Mouse (Mus musculus) G1E (cell line): ENCODE measurements around the gene Gnb3.

Experiments
- CTCF ChIP-seq: IDR thresholded peaks from 2 replicates; pipeline ENCODE4 v1.5.1; 2012; ENCODE audit warnings: low read depth, low read length, inconsistent platforms, mixed read lengths
- GATA1 ChIP-seq: IDR thresholded peaks from 2 replicates; pipeline ENCODE4 v1.6.1; 2012; ENCODE audit warnings: borderline replicate concordance, low read length, inconsistent platforms, mixed read lengths
- TAL1 ChIP-seq: conservative IDR thresholded peaks from 2 replicates; pipeline ENCODE4 v1.6.1; 2012; ENCODE audit warnings: low read depth, low read length, inconsistent platforms, mixed read lengths

DNA sequence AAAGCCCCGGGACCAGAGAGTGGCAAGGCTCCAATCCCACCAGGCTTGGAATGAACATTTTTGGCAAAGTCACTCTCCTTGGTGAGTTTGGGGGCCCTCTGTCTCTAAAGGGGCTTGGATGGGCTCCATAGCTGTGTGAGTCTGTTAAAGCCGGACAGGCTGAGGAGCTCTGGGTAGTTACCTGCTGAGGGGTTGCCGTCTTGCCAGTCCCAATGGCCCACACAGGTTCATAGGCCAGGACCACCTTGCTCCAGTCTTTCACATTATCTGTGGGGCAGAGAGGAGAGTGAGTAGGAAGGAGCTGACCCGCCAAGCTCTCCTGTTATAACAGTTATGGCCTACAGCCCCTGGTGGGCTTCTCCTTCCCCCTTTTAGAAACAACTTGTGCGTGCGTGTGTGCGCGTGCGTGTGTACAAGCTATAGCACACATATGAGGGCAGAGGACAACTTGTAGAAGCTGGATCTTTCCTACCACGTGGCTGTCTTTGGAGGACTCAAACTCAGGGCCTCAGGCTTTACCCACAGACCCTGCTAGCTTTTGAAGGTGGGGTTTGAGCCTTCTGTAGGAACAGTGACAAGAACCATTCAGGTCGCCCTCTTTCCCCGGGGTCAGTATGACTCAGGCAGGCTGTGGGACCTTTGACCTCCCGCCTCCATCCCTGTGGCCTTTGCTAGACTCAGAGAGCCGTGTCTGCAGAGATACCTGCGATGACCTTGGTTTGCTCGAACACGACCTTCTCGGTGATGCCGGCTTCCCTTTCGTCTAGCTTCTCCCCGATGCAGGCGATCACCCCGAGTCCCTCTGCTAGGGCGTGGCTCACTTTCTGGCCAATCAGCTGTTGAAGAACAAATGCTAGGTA, 28.1 kb downstream of the Gnb3 start:
- TF ChIP-seq TAL1 (no peak), CTCF (no peak), GATA1 (no peak)
